Mouse (Mus musculus) CD4-positive, CD25-positive, alpha-beta regulatory T cell, adult 2 months (primary cell): ENCODE results near the gene Ncaph.
"Not testable (repeated sequence)": the region's sequence is repeated elsewhere in the genome, so short reads cannot be mapped to it uniquely, and the experiment has no call there.

Experiments
- DNase-seq: peaks from one replicate; pipeline ENCODE4 v3.0.0-alpha.2; 2012; ENCODE audit warnings: low read depth, low spot score

Gene Ncaph

GRCm38 (mm10) chr2:127086235-127086634, 47.5 kb downstream of the Ncaph start:
- peak; percentile 66 for DNase-seq

DNA sequence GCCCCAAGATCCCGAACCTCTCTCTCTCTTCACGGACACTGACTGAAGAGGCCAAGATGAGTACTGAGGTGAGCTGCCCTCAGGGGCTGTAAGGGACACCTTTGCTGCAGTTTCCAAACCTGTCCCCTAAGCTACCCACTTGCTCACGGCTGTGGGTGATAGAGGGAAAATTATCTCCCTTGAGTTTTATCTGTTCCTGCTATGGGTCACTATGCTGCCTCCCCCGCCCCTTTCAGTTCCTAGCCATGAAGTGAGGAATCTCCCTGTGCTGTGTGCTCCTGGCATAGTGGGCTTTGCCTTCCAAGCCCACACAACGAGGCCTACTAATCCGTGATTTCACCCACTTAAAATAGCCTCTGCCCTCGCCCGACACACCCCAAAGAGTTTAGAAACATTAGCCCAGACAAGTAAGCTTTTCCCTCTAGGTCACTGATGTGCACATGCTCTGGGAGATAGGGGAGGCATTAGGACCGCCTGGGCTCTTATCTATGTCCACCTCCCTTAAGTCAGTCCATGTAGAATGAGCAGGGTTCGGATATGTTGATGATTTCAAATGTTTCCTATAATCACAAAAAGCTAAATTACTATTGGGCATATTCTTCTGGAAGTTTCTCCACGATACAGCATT, 53.0 kb downstream of the Ncaph start:
- DNase-seq = no peak

GRCm38 (mm10) chr2:127079881-127080590, 53.7 kb downstream of the Ncaph start:
- DNase-seq = no peak

- DNase-seq = not testable (repeated sequence)
These were observed 54.7 kb downstream of the Ncaph start for GRCm38 (mm10) chr2:127079066-127079465.

DNA sequence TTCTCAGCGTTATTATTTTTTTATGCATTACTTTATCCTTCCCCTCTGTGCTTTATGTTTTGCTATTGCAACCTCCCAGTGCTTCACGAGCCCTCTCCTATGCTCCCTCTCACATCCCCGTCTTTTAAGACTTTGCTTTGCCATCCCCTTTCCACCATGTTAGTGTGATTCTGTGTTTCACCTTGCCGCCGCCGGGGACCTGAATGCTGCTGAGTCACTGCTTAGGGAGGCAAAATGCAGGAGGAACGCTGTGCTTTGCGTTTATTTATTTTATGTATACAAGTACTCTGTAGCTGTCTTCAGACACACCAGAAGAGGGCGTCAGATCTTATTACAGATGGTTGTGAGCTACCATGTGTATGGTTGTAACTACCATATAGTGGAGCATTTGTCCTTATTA, 56.1 kb downstream of the Ncaph start:
- no peak for DNase-seq

DNA sequence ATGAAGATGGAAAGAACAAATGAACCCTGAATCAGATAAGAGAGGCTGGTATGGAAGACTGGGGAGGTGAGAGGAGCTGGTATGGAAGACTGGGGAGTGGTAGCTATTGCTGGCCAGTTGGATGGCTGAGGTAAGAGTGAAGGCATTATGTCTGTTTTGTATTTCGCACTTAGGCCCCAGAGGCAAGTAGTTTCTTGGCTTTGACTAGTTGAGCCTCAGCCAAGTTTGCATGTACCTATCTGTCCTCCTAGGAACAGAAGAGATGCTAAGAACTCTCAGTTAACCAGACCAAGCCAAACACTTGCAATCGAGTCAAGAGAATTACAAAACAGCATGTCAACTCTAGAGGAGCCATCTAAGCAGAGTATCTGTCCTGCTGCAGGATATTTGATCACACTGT, 59.6 kb downstream of the Ncaph start:
- DNase-seq = no peak

- no peak for DNase-seq
These were observed 62.9 kb downstream of the Ncaph start for GRCm38 (mm10) chr2:127070879-127071278.

- peak; percentile 93 for DNase-seq
These were observed 63.3 kb downstream of the Ncaph start, which contains the start of gene Blvra for GRCm38 (mm10) chr2:127070435-127070841. Blvra (plus strand) TSS chr2:127070665.

DNA sequence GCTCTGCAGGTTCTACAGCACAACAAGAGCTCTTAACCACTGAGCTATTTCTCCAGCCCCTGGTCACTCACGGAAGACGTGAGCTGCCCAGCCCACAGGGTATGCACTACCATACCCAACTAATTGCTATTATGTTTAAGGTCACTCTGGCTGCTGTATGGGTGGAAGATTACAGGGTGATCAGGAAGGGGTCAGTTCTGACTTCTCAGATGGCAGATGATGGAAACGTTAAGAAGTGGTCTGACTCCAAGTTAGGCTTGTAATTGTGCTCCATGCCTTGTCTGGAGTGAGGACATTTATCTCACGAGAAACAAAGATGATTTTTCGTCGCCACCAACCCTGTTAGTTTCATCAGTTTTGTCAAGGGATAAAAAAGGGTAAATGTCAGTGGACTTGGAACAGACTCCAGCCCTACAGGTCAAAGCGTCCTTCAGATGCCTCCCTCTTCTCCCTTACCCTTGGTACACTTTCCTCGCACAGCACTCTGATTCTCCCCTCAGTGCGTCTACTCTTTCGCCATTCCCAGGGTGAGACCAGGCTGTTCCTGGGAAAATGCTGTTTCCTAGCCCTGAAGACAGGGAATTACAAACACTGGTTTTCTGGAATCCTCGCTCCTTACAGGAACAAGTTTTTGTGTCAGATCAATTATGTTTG, 63.8 kb downstream of the Ncaph start:
- no peak for DNase-seq

GRCm38 (mm10) chr2:127068806-127069205, 64.9 kb downstream of the Ncaph start:
- no peak for DNase-seq

DNA sequence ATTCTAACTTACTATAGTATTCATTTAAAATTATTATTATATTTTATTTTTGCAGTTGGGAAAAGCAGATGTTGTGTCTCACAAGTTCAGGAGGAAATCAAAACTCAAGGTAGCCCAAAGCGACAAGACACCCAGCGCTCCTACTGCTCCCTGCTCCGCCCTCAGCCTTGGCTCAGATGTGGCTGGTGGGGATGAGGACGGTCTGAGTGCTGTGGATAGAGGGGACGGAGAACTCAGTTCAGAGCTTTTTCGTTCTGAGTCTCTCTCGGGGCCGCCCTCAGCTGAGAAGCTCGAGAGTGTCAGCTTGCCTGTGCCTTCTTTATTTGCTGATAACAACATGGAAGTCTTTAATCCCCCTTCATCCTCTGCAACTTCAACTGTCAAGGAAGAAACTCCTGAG, 72.3 kb downstream of the Ncaph start:
- no peak for DNase-seq
